Mouse (Mus musculus) yolk sac, embryonic 10.5 days (tissue): ENCODE measurements around the gene Ssr2.
A peak's percentile ranks its signal among the peaks of the same experiment; 100 is the strongest.
"Not testable (repeated sequence)": the region's sequence is repeated elsewhere in the genome, so short reads cannot be mapped to it uniquely, and the experiment has no call there.

ENCODE experiments used
- DNase-seq: peaks from one replicate; pipeline ENCODE4 v3.0.0-alpha.2; 2017; ENCODE audit warnings: low spot score

Gene Ssr2

DNA sequence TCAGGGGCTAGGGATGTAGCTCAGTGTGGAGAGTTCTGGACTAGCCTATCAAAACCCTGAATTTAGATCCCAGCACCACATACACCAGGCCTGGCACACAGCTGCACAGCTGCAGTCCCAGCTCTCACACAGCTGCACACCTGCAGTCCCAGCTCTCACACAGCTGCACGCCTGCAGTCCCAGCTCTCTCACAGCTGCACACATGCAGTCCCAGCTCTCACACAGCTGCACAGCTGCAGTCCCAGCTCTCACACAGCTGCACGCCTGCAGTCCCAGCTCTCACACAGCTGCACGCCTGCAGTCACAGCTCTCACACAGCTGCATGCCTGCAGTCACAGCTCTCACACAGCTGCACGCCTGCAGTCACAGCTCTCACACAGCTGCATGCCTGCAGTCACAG is 20.9 kb downstream of the Ssr2 start:
- not testable (repeated sequence) for DNase-seq

DNA sequence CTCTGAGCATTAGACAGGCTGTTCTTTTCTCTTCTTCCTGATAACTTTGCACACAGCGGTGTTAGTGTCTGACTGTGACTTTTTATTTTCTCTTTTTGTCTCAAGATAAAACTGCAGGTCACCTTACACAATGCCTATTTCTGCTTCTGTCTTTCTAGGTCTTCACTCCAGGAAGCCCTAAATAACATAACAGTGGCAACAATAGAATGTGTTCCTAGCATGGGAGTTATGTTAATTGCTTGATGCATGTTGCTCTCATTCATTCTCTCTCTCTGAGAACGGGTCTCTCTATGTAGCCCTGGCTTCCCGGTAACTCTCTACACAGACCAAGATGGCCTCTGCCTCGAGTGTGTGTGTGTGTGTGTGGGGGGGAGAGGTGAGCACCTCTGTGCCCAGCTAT is 26.8 kb downstream of the Ssr2 start:
- DNase-seq, result no peak

DNA sequence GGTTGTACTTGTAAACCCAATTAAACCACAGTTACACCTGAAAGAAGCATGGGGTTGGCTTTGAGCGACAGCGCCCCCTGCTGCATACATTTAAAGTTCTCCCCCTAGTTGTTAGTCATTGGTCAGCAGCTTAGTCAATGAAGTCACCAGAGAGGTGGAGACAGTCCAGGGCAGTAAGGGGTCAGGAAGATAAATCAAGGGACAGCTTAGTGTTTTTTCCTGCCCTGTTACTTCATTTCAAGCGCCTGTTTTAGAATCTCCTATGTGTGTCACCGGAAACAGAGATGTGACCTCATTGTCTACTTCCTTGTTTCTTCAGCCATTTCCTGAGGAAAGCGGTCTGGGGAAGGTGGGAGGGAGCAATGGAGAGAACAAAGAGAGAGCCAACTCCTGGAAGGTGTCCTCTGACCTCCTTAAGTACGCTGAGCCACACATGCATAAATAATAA is 28.1 kb downstream of the Ssr2 start:
- DNase-seq, result peak; percentile 76

GRCm38 (mm10) chr3:88604863-88605262 is 29.2 kb downstream of the Ssr2 start:
- no peak for DNase-seq

GRCm38 (mm10) chr3:88605666-88606065 is 30.0 kb downstream of the Ssr2 start, which contains the start of gene Arhgef2:
Gene Arhgef2, plus strand, starts transcription at chr3:88605966.
- DNase-seq, result not testable (repeated sequence)

GRCm38 (mm10) chr3:88607065-88607757 is 31.5 kb downstream of the Ssr2 start:
- peak; percentile 85 for DNase-seq

- no peak for DNase-seq
These were observed 32.1 kb downstream of the Ssr2 start for GRCm38 (mm10) chr3:88607758-88608138.

- no peak for DNase-seq
These were observed 33.4 kb downstream of the Ssr2 start for GRCm38 (mm10) chr3:88609066-88609465.

GRCm38 (mm10) chr3:88614418-88614817 is 38.7 kb downstream of the Ssr2 start:
- DNase-seq, result no peak

DNA sequence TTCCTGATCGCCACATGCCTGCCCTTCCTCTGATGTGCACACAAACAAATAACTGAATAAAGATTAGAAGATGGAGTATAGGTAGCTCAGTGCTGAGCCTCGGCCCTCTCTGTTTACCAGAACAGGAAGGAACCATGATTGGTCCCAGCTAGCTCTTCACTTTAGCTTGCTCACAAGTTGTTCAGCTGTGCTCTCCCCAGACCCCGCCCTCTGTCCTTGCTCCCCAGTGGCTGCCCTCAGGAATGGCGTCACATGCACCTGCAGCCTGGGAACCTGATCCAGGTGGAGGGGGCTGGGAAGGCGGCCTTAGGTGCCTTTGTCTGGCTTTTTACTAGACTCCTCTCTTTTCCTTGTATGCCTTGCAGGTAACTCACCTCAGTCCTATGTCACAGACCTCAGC is 39.4 kb downstream of the Ssr2 start:
- no peak for DNase-seq

DNA sequence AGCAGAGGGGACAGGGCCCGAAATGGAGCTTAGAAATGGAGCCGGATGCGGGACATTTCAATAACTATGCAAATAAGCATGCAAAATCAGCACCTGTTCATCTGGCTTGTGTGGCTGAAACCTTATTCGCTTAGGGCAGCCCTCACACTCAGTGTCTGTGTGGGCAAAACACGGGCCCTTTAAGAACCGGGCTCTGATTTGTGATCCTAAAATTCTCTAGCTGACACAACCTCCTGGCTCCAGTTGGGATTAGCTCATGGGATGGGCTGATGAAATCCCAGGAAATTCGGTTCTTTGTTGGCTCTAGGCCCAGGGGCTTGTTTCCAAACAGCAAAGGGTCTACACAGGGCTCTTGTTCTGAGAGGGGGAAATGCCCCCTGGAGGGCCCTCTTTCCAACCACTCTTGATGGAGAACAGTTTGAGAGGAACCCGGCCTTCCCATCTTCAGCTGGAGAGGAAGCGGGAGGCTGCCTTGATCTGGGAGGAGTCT is 40.3 kb downstream of the Ssr2 start:
- DNase-seq, result no peak

GRCm38 (mm10) chr3:88616951-88617500 is 41.4 kb downstream of the Ssr2 start:
- DNase-seq, result no peak

DNA sequence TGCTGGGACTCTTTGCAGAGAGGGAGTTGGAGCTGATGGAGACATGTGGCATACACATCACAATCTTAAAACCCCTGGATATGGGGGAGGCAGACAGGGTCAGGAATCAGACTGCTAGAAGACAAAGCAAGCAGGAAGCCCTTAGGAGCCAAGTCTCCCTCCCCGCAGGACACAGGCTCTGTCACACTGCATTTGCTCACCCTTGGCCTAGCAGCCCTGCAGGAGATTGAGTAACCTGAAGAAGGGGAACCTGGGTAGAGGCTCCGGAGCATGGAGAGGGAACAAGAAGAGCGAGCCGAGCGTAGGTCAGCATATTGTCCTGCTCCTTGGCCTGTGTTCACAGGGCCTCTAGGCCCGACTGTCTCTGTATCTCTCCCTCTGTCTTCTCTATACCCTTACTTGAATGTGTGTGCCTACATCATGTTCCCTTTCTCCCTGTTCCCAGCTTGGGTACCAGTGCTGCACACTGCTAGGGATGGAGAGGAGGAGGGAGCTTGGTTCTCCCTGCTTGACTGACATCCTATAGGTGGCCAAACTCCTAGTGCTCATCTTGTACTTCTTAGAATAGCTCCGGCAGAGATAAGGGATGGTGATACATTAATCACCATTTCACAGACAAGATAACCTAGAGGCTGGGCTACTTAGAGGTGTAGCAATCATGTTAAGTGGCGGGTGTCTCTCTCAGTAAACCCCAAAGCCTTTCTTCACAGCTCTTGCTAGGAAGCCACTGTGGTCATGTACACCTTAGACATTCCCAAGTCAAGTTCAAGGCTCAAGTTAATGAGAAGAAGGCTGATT is 42.6 kb downstream of the Ssr2 start:
- DNase-seq, result peak; percentile 30

DNA sequence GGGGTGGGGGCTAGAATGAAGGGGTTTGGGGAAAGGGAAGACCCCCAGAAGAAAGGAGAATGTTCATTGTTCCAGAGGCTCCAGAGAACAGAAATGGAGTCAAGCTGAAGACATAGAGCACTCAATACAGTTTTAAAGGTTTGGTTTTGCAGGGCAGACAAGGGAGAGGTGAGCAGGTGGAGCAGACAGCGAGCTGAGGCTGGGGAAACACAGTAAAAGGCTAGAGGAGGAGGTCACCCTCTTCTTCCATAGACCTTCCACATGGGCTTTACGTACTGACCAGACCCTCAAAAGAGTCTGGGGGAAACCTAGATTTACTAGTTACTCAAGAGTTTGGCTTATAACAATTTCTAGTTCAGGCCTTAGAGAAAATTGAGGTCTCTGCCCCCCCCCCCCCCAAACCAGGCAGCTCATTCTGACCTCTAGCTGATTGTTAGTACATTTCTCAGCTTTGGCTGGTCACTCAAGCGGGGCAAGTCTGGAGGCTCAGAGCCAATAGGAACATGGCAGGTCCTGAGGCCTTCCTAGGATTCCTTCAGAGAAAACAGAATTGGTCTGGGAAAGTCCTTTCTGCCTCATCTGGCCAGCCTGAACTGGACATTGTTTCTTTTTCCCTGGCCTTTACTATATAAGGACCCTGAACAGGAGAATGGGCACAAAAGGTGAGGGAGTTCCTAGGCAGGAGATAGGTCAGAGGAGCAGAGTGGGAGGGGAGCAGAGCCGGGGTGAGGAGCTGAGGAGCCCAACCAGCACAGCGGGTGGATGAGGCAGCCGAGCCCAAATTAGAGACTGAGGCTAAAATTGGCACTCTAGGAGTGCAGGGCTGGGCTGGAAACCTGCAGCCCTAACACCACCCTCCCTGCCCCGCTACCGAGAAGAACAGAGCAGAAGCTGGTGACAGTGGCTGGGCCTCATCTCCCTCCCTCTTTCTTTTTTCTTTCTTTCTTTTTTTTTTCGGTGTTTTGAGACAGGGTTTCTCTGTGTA is 43.7 kb downstream of the Ssr2 start:
- no peak for DNase-seq

- no peak for DNase-seq
These were observed 44.7 kb downstream of the Ssr2 start for GRCm38 (mm10) chr3:88620146-88620991.

- DNase-seq, result peak; percentile 89
These were observed 45.4 kb downstream of the Ssr2 start for GRCm38 (mm10) chr3:88620992-88621536.

DNA sequence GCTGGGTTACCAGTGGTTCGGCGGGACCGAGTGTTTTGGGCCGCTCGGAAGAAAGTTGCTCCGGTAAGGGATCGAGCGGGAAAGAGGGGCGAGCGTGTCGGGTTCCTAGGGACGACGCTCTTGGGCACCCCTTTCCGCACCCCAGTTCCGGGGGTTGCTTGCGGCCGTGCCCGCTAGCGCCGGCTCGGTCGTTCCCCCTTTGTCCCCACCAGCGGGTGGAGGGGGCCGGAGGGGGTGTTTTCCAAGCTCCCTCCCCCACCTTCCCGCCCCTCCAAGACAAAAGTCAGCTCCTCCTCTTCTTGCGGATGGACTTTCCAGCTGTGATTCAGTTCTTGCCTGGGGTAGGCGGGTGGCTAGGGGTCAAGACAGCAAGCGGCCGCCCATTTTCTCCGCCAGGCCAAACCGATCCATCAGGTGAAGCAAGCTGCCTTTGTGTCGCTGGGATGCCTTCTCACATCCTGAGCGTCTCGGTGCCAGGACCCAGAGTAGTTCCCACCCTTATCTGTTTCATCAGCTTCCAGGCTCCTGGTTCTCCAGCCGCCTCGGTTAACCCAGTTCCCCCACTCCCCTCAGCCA is 45.9 kb downstream of the Ssr2 start:
- peak; percentile 82 for DNase-seq

DNA sequence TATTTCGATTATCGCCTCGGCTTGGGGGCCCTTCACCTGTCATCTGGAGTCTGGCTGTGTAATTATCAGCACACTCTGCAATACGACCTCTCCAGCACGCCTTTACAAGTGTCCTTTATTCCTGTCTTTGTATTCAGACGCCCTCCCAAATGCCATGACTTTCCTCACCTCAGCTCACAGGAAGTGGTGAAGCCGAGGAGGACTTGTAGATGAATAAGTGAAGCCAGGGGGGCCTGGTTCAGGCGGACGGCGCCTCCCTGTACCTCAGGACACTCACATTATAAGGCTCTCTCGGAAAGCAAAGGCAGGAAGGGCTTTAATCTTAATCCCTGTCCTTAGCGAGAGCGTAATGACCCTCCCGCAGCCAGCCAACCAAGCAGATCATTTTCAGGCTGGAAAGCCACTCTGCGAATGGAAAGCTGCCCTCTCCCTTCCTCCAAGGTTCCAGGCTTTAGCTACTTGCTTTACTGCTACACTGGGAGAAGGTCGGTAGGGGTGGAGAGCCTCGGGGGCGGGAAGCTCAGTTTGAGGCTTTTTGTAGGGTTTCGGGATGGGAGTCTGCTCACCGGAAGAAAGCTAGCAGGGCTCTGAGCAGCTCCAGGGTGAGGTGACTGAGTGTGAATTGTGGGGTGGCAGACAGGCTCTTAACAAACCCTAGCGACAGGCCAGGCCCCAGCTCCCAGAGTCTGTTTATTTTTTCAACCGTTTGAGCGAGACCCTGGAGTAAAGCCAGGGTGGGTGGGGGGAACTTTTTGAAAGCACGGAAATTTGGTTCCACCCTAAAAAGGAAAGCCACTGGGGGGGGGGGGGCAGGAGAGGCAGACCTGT is 46.7 kb downstream of the Ssr2 start:
- peak; percentile 57 for DNase-seq

DNA sequence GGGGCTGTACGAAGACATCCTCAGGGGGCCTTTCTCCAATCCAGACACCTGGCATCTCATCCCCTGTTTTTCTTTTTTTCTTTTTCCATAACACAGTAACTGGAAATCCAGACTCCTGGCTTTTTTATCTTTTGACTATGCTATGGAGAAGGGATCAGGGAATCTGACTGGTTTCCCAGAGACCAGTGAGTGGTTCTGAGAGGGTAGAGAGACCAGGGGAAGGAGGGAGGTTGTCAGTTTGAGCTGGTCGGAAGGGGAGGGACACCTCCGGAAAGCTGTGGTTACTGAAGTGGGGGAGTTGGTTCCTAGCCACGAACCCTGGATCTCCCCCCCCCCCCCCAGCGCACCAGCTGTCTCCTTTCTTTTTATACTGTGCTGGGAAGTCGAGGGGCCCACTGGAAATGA is 47.3 kb downstream of the Ssr2 start:
- DNase-seq, result peak; percentile 50
